Mouse (Mus musculus) ES-E14 (cell line): ENCODE results near the gene Abcc3. TPM values are rescaled to one million over a fixed set of nuclear protein-coding genes. Genes with fewer than 3 reads are reported as not detected.

Source experiments
- DNase-seq: peaks from one replicate; pipeline ENCODE4 v3.0.0-alpha.2; 2013; ENCODE audit warnings: low read depth, low spot score
- H3K27ac ChIP-seq: 2 replicates; pipeline ENCODE4 v1.5.1; 2012; ENCODE audit warnings: low read depth, mild to moderate bottlenecking, low read length, moderate library complexity, mixed read lengths; ENCODE audit not compliant: poor library complexity, insufficient read depth, severe bottlenecking
- H3K36me3 ChIP-seq: 2 replicates; pipeline ENCODE4 v1.6.1; 2012; ENCODE audit warnings: mild to moderate bottlenecking, low read length, moderate library complexity, mixed read lengths; ENCODE audit not compliant: control insufficient read depth, poor library complexity, insufficient read depth, severe bottlenecking
- H3K4me1 ChIP-seq, 2 experiments: fragments of 150-350 bp in 1 of 2; sonication (generic) in 1 of 2; 2 replicates each; pipeline ENCODE4 v1.6.1; 2012; ENCODE audit warnings: low read length in 2 of 2, mild to moderate bottlenecking in 1 of 2, mixed read lengths in 1 of 2; ENCODE audit not compliant: control insufficient read depth in 2 of 2, insufficient read depth in 2 of 2, poor library complexity in 1 of 2
- H3K4me3 ChIP-seq, 2 experiments: fragments of 150-350 bp in 1 of 2; sonication (generic) in 1 of 2; 2 replicates each; pipeline ENCODE4 v1.5.1; 2012; ENCODE audit warnings: low read length in 2 of 2, low read depth in 1 of 2, mild to moderate bottlenecking in 1 of 2, mixed read lengths in 1 of 2; ENCODE audit not compliant: insufficient read depth in 1 of 2, poor library complexity in 1 of 2, severe bottlenecking in 1 of 2
- H3K9ac ChIP-seq: 2 replicates; pipeline ENCODE4 v1.6.1; 2012; ENCODE audit warnings: low read depth, mild to moderate bottlenecking, low read length, mixed read lengths; ENCODE audit not compliant: poor library complexity, insufficient read depth, severe bottlenecking
- H3K9me3 ChIP-seq: fragments of 150-350 bp; sonication (generic); 2 replicates; pipeline ENCODE4 v1.6.1; 2012; ENCODE audit warnings: low read depth, mild to moderate bottlenecking, low read length; ENCODE audit not compliant: control insufficient read depth, insufficient read depth
- CHD2 ChIP-seq: IDR thresholded peaks from 2 replicates; pipeline ENCODE4 v1.6.1; 2014; ENCODE audit warnings: mild to moderate bottlenecking, low read depth, low read length, inconsistent platforms
- HCFC1 ChIP-seq: IDR thresholded peaks from 2 replicates; pipeline ENCODE4 v1.6.1; 2012; ENCODE audit warnings: low read length, inconsistent platforms, borderline replicate concordance; ENCODE audit not compliant: insufficient read depth
- MAFK ChIP-seq: IDR thresholded peaks from 2 replicates; pipeline ENCODE4 v1.6.1; 2014; ENCODE audit warnings: mild to moderate bottlenecking, low read depth, low read length, inconsistent platforms; ENCODE audit not compliant: insufficient read depth
- ZC3H11A ChIP-seq: IDR thresholded peaks from 2 replicates; pipeline ENCODE4 v1.6.1; 2012; ENCODE audit warnings: low read depth, mild to moderate bottlenecking, inconsistent platforms, low read length, borderline replicate concordance
- ZNF384 ChIP-seq: IDR thresholded peaks from 2 replicates; pipeline ENCODE4 v1.6.1; 2012; ENCODE audit warnings: low read depth, low read length, inconsistent platforms
- in situ Hi-C, 2 experiments: fragments of 600-800 bp; cut with MboI; formaldehyde crosslinking; loops; one replicate each; pipeline ENCODE4 v1.15.1; 2025; ENCODE audit warnings: low sequenced_read_pairs in 2 of 2, inconsistent platforms in 1 of 2; ENCODE audit not compliant: unreplicated experiment in 2 of 2
- total RNA-seq: library from RNA; depleted of rRNA; stranded (reverse); fragments of 300-350 nt; gene quantifications from 2 replicates; pipeline ENCODE4 v1.2.3, GENCODE M21; 2012

The Abcc3 gene
- total RNA-seq, 1 experiment: 1.5 TPM

GRCm38 (mm10) chr11:94413516-94413915 is 20.7 kb upstream of the Abcc3 start:
- in situ Hi-C loops: no loop called here
- no peaks in the 10 kb centered on the region for H3K9me3 ChIP-seq
- no peak overlapping the region for H3K9ac ChIP-seq
- H3K4me3 ChIP-seq: no peak overlapping the region
- no peak for TF ChIP-seq CHD2
- TF ChIP-seq ZC3H11A: no peak
- DNase-seq: no peak
- H3K36me3 ChIP-seq: no peaks in the 10 kb centered on the region
- no peak overlapping the region for H3K27ac ChIP-seq
- peaks cover 0 to 4% of the 10 kb centered on the region in 2 experiments; a peak in 1 of 4 replicates for H3K4me1 ChIP-seq

DNA sequence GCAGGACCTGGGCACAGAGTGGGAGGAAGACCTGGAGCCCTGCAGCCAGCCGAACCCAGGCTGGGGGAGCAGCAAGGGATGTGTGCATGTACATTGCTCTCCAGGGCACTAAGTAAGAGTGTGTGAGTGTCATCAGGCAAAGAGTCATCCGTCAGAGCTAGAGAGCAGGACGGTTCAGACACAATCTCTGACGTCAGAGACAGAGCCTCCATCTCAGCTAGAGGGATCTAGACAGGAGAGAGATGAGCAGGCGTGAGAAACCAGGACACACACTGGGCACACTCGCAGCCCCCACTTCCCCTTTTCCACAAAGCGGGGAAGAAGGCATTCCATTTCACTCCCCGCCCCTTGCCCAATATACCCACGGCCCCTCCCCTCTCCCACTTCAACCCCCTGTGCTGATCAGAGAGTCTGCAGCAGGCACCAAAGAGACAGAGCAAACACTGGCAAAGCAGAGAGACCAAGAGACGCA is 20.2 kb upstream of the Abcc3 start:
- Histone ChIP-seq H3K36me3 (no peaks in the 10 kb centered on the region), H3K9me3 (no peaks in the 10 kb centered on the region), H3K9ac (no peak overlapping the region), H3K4me1 (peaks cover 0 to 4% of the 10 kb centered on the region in 2 experiments; a peak in 1 of 4 replicates), H3K27ac (no peak overlapping the region), H3K4me3 (no peak overlapping the region)
- in situ Hi-C loops: no loop called here
- TF ChIP-seq MAFK (no peak), HCFC1 (no peak), CHD2 (no peak), ZC3H11A (no peak), ZNF384 (no peak)
- no peak for DNase-seq

DNA sequence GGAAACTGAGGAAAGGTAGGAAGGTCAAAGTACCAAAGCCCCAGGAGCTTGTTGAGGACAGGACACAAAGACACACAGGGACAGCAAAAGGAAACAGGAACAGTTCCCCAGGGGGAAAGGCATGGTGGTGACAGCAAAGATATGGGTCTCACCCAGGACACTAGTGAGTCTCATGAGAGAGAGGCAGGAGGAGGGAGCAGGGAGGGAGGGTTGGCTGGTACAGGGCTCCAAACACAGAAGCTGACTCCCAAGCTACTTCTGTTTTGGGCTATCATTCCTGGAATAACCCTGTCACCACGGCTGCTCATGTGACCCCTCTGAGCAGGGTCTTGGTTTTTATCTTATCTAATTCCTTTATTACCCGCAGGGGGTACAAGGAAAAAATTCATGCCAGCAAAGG is 19.8 kb upstream of the Abcc3 start:
- in situ Hi-C loops: no loop called here
- no peak overlapping the region for H3K27ac ChIP-seq
- H3K9me3 ChIP-seq: no peaks in the 10 kb centered on the region
- no peaks in the 10 kb centered on the region for H3K36me3 ChIP-seq
- no peak for DNase-seq
- no peak for TF ChIP-seq ZNF384
- TF ChIP-seq ZC3H11A: no peak
- no peak for TF ChIP-seq HCFC1
- no peak for TF ChIP-seq MAFK
- TF ChIP-seq CHD2: no peak
- H3K9ac ChIP-seq: no peak overlapping the region
- peaks cover 0 to 4% of the 10 kb centered on the region in 2 experiments; a peak in 1 of 4 replicates for H3K4me1 ChIP-seq
- no peak overlapping the region for H3K4me3 ChIP-seq

DNA sequence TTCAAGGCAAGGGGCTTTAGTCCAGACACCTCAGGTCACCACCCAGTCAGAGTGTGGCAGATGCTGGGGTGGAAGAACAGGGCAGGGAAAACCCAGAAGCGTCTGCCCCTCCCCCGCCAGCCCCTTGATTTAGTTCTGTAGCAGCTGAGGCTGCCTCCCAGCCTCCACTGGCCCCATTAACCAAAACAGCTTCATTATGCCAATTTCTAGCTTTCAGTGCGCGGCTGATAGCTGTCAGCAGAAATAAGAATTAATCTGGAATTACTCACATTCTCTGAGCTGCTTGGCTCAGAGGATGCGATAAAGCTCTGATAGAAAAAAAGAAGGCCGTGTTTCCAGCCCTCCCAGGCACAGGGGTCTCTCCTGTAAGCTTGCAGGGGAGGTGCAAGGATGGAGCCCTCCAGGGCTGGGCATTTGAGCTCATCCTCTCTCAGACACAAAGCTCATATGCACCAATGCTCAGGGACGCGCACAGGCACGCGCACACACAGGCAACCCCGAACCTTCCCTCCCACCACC is 15.1 kb upstream of the Abcc3 start:
- H3K4me1 ChIP-seq: peaks cover 2 to 4% of the 10 kb centered on the region in 2 experiments; a peak in 1 of 4 replicates
- no peak overlapping the region for H3K4me3 ChIP-seq
- no peaks in the 10 kb centered on the region for H3K9me3 ChIP-seq
- TF ChIP-seq MAFK (no peak), HCFC1 (no peak), ZC3H11A (no peak), CHD2 (no peak), ZNF384 (no peak)
- no peak for DNase-seq
- H3K27ac ChIP-seq: no peak overlapping the region
- H3K36me3 ChIP-seq: no peaks in the 10 kb centered on the region
- no peak overlapping the region for H3K9ac ChIP-seq
- in situ Hi-C loops: no loop called here

DNA sequence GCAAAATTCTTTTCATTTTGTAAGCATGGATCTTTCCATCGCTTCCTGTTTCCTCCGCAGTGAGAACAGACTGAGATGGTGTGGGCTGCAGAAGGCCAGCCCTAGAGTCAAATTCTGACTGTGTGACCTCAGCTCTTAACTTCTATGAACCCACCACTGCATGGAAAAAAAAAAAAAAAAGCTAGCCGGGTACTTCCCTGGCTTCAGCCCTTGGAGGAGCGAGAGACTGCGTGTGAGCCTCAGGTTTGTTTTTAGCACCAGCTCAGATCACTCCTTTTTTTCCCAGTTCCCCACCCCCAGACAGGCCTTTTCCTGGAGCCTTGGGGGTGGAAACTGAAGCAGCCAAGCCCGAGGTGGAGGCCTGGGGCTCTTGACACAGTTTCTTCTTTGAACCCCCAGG is 12.6 kb upstream of the Abcc3 start:
- no peak for DNase-seq
- Histone ChIP-seq H3K9ac (no peak overlapping the region), H3K27ac (no peak overlapping the region), H3K4me3 (no peak overlapping the region), H3K9me3 (no peaks in the 10 kb centered on the region), H3K4me1 (peaks cover 2% of the 10 kb centered on the region in 2 experiments; a peak in 1 of 4 replicates), H3K36me3 (no peaks in the 10 kb centered on the region)
- TF ChIP-seq MAFK (no peak), ZNF384 (no peak), ZC3H11A (no peak), CHD2 (no peak), HCFC1 (no peak)
- in situ Hi-C loops: no loop called here
